Mouse (Mus musculus) layer of hippocampus, postnatal 10 days (tissue): ENCODE results near the gene Olfr146. TPM values are rescaled to one million over a fixed set of nuclear protein-coding genes. Genes with fewer than 3 reads are reported as not detected.

ENCODE experiments used
- DNase-seq, 2 experiments: peaks; one replicate each; pipeline ENCODE4 v3.0.0; 2021; ENCODE audit warnings: low spot score in 2 of 2
- long read RNA-seq: library from polyadenylated mRNA; stranded (forward); transcript quantifications from one replicate; pipeline ENCODE4 v2.0.0, GENCODE M21; 2023
- microRNA-seq, 2 experiments: library from miRNA; unstranded; fragments of <30 nt; microRNA quantifications; one replicate each; pipeline ENCODE4 v1.2.0; 2021
- total RNA-seq, 2 experiments: library from RNA; stranded (reverse); gene quantifications; 2 replicates each; pipeline ENCODE4 v1.2.3; 2021

The Olfr146 gene
- total RNA-seq, result not detected
- long read RNA-seq, result 0 reads

- no peak for DNase-seq
Measured at GRCm38 (mm10) chr9:39023277-39023676, at the start of gene Olfr146. Gene Olfr146 (minus strand): TSS chr9:39023377.

GRCm38 (mm10) chr9:39064851-39065250 is 41.7 kb upstream of the Olfr146 start, which contains the start of gene Olfr937:
Gene Olfr937 (minus strand): TSS chr9:39064951.
- DNase-seq, result no peak

- DNase-seq, result no peak
Measured at GRCm38 (mm10) chr9:38999583-38999982, 23.6 kb downstream of the Olfr146 start, which contains the start of gene Olfr935. Gene Olfr935 (minus strand): TSS chr9:38999683.

GRCm38 (mm10) chr9:38988215-38988614 is 35.0 kb downstream of the Olfr146 start, which contains the start of gene Olfr934:
Gene Olfr934 (minus strand): TSS chr9:38988315.
- DNase-seq, result no peak

- DNase-seq, result no peak
Measured at GRCm38 (mm10) chr9:38972013-38972412, 51.2 kb downstream of the Olfr146 start, which contains the start of gene Olfr933. Gene Olfr933 (plus strand): TSS chr9:38972313.

Small RNA genes lying within 50 kb of the gene (microRNA-seq; reads per million reads assigned to microRNA genes)
- gene Gm25529, result 0 reads per million in 2 experiments

Other genes with a start within 250 kb of the Olfr146 start
- not detected for gene Olfr922, start 208.8 kb downstream of the Olfr146 start, total RNA-seq
- gene Olfr923, start 196.8 kb downstream of the Olfr146 start, total RNA-seq, result not detected
- gene Olfr924, start 178.9 kb downstream of the Olfr146 start, total RNA-seq, result not detected
- gene Olfr26, start 168.3 kb downstream of the Olfr146 start, total RNA-seq, result not detected
- gene Olfr926, start 146.3 kb downstream of the Olfr146 start, total RNA-seq, result not detected
- gene Olfr930, start 93.6 kb downstream of the Olfr146 start, total RNA-seq, result not detected
- gene Olfr933, start 51.1 kb downstream of the Olfr146 start, total RNA-seq, result not detected
- gene Olfr934, start 35.1 kb downstream of the Olfr146 start, total RNA-seq, result not detected
- not detected for gene Olfr935, start 23.7 kb downstream of the Olfr146 start, total RNA-seq
- gene Olfr937, start 41.6 kb upstream of the Olfr146 start, total RNA-seq, result not detected
- not detected for gene Olfr938, start 55.5 kb upstream of the Olfr146 start, total RNA-seq
- not detected for gene Olfr27, start 104.8 kb upstream of the Olfr146 start, total RNA-seq
- not detected for gene Olfr943, start 142.9 kb upstream of the Olfr146 start, total RNA-seq
- not detected for gene Olfr944, start 178.5 kb upstream of the Olfr146 start, total RNA-seq
- not detected for gene Olfr1537, start 226.6 kb upstream of the Olfr146 start, total RNA-seq